Mouse (Mus musculus): ENCODE data around the gene Omg.

The Omg gene

DNA sequence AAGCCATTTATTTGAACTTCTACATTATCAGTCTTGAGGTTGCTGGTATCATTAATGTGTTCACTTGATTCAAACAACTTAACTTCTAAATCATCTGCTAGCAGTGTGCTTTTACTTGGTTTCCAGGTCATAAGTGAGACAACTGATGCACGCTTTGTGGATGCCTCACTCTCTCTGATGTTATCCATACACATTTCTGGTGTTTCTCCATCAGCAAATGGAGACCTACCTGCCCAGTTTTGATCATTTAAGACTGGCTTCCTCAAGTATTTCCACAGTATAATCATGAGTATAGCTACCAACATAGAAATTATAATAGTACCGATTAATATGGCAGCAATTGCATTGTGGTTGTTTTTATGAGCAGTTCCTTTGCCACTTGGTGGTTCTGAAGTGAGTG is 11.9 kb upstream of the Omg start:
- DNase-seq (ENCODE audit: low spot score in 2 of 2) = no peak

DNA sequence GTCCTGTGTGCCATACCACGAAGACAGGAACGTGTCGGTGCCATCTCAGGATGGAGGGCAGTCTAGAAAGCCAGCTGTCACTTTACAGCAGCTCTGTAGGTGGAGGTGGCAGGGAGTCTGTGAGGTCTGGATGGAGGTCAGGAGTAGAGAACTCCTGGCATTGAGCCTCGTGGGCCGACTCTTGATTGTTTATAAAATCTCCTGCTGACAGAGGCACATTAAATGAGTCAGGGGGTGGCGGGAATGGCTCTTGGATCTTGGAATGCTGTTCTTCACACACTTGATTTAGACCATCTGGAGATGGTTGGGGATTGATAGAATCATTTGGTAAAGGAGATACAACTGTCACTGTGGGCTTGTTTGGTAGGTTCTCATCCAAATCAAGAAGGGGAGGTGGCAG is 11.4 kb upstream of the Omg start:
- no peak for DNase-seq (ENCODE audit: low spot score in 2 of 2)

DNA sequence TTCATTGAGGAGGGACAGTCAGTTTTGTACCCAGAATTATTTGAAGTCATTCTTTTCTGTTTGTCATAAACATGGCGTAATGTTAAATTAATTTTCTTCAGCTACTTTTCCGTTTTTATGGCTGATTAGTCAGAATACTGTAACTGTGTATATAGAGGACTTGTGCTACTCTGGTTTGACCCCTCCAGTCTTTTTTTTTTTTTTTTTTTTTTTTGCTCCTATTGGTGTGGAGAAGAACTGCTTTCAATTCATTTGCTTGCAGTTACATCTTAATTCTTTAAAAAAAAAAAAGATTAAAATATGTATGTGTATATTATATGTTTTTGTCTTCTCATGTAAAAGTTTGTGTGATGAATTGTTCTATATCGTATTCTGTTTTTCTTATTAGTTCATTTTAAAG is 8.1 kb upstream of the Omg start:
- DNase-seq (ENCODE audit: low spot score in 2 of 2) = no peak

DNA sequence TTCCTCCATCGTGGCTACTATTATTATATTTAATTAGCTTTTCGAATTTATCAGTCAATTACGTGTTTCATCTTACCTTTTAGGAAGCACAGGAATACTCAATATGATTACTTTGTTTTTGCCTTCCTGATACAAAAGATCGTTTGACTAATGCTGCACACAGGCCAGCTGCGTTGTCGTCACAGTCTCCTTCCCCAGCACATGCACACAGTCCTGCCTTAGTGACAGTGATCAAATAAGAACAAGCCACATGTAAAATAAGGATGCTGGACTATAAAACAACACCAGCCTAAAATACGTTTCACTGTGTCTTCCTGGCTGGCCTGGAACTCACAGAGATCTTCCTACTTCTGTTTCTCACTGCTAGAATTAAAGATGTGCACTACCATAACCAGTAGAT is 622 bp upstream of the Omg start:
- DNase-seq (ENCODE audit: low spot score in 2 of 2) = no peak

DNA sequence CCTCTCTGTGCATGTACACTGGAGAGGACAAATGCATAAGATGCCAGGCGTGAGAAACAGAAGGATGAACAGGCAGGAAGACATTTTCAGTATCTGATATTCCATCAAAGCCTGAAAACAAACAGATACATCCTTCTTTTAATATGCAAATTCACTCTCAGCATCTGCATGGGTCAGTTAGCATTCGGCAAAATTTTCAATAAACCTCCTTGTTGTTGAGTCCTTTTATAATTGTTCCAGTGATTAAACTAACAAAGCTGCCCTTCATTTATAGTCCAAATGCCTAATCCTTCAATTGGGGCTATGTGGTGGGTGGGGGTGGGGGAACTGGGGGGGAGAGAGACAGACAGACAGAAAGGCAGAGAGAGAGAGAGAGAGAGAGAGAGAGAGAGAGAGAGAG is 967 bp downstream of the Omg start:
- DNase-seq (ENCODE audit: low spot score in 2 of 2) = no peak

DNA sequence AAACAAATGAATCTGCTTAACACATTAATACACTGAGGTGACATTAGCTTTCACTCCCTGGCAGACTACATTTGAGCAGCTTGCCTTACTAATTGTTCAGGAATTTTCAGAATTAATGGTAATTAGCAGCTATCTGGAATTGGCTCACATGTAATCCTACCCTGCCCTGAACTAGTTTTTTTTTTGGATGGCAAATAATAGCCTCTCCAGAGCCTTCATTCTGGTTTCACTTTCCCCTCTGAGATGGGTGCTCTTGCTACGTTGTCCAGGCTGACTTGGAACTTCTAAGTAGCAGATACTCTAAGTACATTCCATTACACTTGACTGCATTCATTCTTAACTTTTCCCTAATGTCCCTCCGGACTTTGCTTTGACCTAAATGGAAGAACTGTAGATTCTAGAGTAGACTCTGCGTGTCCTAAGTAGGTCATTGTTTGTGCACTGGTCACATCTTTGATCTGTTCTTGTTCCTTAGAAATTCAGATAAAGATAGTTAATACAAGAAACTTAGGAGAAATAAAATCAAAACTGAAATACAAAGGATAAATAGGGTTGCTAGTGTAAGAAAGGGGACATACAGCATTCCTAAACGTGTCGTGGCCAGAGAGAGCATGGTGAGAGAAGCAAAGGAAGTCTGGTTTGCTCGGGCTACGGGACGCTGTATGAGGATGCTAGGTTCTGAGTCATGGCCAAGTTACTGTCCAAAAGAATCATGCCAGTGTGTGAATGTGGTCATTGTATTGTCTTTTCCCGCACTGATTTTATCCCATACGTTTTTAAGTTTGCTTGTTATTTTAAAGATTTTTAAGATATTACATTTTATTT is 8.7 kb downstream of the Omg start:
- DNase-seq (ENCODE audit: low spot score in 2 of 2) = no peak

DNA sequence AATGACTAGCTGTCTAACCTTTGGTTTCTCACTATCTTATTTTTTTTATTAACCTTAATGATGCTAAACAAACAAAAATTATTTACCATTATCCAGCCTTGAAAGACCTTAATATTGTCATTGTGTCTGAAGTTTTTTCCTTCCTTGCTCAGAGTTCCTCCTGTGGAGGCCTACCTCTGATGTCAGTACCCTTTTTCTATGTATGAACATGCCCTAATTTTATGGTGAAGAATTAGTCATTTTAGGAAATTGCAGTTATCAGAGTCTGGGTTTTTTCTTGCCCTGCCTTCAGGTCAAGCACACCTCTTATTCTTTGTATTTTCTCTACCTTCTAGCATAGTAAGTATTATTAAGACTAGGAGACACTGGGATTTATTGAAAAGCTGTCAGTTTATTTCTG is 19.2 kb downstream of the Omg start:
- no peak for DNase-seq (ENCODE audit: low spot score in 2 of 2)

DNA sequence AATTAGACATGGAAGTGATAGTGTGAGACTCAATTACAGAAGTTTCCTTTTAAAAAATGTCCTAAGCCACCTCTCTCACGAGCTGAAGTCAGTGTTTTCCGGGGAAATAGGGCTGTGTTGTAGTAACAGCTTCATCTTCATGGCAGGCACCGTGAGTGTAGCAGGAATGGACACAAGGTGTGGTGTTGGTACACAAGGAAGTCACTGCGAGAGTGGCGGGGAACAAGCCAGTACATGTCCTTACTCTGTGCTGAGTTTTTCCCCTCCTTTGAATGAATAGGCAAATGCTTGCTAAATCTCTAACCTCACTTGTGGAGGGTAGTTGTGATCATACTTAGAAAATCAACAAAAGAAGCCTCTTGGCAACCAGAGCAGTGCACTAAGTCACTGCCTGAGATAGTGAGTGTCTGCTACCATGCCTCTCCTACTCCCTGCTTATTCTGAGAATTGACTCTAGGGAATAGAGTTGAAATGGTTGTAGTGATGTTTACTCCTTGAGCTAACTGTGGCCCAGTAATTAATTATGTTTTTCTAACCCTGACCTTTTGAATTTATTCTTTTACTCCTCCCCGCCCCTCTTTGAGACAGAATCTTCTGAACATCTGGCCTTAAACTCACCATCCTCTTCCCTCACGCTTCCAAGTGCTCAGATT is 19.9 kb downstream of the Omg start:
- DNase-seq (ENCODE audit: low spot score in 2 of 2) = no peak

DNA sequence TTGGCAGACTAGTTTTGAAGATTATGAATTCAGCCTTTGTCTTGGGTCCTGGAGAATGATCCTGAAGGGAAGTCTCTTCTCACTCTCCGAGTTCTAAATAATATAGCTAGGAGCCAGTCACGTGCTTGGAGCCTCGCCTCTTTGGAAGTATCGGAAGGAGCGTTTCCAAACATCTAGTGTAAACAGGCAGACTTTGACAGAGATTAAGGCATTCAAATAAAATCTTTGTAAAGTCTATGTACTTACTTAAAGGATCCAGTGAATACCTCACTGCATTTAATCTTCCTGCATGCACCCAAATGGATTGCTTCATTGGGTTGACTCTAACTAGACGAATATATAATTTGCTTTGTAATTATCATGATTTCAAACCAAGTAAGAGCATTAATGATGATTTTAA is 20.5 kb downstream of the Omg start:
- DNase-seq (ENCODE audit: low spot score in 2 of 2) = no peak

DNA sequence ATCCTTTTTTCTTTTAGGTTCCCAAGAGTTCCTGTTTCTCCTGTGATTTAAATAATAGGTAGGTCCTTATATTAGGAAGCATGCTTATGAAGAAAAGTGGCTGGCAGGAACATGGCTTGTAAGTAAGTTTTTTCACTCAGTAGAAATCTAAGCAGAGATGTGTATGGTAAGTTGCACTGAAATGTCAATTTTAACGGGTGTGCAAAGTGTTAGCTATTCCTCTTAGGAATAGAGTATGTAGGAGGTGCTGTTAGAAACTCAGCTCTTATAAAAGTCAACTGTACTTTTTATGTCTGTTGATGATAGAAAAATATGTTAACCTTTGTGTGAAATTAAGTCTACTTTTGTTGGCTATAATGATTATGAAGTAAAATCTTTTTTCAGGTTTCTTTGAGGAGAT is 35.8 kb downstream of the Omg start:
- DNase-seq (ENCODE audit: low spot score in 2 of 2) = no peak

DNA sequence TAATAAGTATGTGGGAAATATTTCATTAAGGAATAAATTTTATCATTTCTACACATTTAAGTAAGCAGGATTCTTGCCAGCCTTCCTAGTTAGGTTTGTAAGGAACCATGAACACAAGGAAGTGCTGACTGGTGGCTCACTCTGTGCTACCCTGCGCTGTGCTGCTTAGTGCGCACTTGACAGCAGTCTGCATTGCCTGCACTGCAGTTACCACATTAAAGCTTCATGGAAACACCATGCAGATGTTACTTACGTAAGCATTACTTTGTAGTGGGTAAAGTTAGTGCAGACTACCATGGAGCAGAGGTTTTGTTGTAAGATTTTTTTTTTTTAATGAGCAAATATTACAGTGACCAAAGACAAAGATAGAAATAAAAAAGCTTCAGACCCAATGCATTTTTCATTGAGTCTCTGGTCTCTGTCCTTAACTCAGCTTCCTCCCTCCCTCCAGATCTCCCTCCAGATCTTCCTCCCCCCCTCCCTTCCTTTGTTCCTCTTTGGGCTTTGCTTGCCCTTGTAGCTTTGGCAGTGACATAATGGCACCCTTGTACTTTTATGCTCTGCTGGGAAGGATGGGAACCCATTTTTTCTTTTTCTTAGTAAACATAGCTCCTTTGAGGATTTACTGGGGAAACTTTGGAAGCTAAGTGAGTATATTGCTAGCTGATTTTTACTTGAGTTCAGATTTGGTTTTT is 43.0 kb downstream of the Omg start:
- no peak for DNase-seq (ENCODE audit: low spot score in 2 of 2)

DNA sequence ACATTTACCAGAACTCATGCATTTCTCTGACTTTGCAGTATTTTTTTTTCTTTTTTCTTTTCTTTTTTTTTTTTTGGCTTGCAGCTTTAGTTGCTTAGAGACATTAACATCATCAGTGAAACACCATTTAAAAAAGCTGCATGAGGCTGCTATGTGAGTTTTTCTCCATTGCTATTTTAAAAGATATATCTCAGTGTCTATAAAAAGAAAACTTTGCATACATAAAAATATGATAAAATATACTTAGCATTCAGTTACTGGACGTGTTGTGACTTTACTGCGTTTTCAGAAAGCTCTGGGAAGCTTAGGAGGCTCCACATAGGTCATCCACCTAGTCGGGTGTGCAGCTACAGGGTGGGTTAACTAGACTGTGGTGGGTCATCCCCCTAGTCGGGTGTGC is 44.0 kb downstream of the Omg start:
- DNase-seq (ENCODE audit: low spot score in 2 of 2) = no peak

DNA sequence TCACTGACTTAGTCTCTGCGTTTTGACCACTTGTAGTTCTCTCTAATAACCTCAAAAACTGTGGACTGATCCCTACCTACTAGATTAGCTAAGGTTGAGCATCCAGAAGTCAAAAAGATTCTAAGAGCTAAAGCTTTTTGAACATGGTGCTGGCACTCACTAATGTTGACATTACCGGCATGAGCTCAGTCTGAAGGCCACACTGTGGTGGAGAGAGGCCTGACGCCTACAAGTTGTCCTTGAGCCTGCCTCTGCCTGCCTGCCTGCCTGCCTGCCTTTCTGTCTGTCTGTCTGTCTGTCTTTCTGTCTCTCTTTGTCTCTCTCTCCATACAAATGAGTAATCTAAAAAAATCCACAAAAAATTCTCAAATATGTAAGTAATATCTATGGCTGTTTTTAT is 46.0 kb downstream of the Omg start:
- DNase-seq (ENCODE audit: low spot score in 2 of 2) = no peak

DNA sequence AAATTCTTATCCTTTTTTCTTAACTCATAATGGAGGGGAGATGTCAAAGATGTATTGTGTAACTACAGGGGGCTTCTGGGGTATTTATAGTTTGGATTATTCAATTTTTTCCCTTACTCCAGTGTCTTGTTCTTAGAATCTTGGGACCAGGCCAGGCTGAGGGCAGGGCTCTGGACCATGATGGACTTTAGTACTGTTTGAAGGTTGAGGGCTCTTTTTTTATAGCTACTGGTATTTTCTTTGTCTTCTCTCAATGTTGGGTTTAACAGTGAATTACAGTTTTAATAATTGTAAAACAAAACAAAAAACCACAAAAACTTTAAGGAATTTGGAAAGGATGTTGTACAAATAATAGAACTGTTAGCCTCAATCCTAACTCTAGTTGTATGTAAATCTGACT is 50.9 kb downstream of the Omg start:
- no peak for DNase-seq (ENCODE audit: low spot score in 2 of 2)
